Mouse (Mus musculus) thymus, adult 2 months (tissue): ENCODE data around the gene Grik1. TPM values are rescaled to one million over a fixed set of nuclear protein-coding genes. Genes with fewer than 3 reads are reported as not detected.

Experiments
- DNase-seq: peaks from one replicate; pipeline ENCODE4 v3.0.0; 2021
- H3K27ac ChIP-seq: fragments of 200-500 bp; 2 replicates; pipeline ENCODE4 v1.5.1; 2012; ENCODE audit warnings: low read length, control low read depth; ENCODE audit not compliant: control insufficient read depth, insufficient read depth
- H3K27me3 ChIP-seq: fragments of 200-500 bp; 2 replicates; pipeline ENCODE4 v1.6.1; 2012; ENCODE audit warnings: mild to moderate bottlenecking, low read length, moderate library complexity, mixed read lengths; ENCODE audit not compliant: control insufficient read depth, insufficient read depth
- H3K36me3 ChIP-seq: fragments of 200-500 bp; 2 replicates; pipeline ENCODE4 v1.6.1; 2012; ENCODE audit warnings: mild to moderate bottlenecking, low read length, moderate library complexity; ENCODE audit not compliant: control insufficient read depth, insufficient read depth
- H3K4me1 ChIP-seq: fragments of 200-500 bp; replicated peaks from 2 replicates; pipeline ENCODE4 v1.6.1; 2012; ENCODE audit warnings: low read length; ENCODE audit not compliant: control insufficient read depth, insufficient read depth
- H3K4me3 ChIP-seq: fragments of 200-500 bp; 2 replicates; pipeline ENCODE4 v1.5.1; 2012; ENCODE audit warnings: mild to moderate bottlenecking, low read length, control low read depth, moderate library complexity; ENCODE audit not compliant: control insufficient read depth, insufficient read depth
- CTCF ChIP-seq: fragments of 200-500 bp; IDR thresholded peaks from 2 replicates; pipeline ENCODE4 v1.5.1; 2012; ENCODE audit warnings: mild to moderate bottlenecking, control low read depth, low read length, moderate library complexity, borderline replicate concordance; ENCODE audit not compliant: control insufficient read depth, poor library complexity, insufficient read depth; ENCODE audit errors: extremely low read depth
- POLR2A ChIP-seq: fragments of 200-500 bp; IDR thresholded peaks from 2 replicates; pipeline ENCODE4 v1.6.1; 2012; ENCODE audit warnings: mild to moderate bottlenecking, low read length, control low read depth, moderate library complexity; ENCODE audit not compliant: control insufficient read depth, poor library complexity, insufficient read depth; ENCODE audit errors: extremely low read depth
- WGBS: fragments of 180-500 bp; shearing (Covaris S2); methylation state at CpG from one replicate; pipeline ENCODE4 v1.1.7; 2018; 5-methylcytosine and 5-hydroxymethylcytosine counted together
- polyA plus RNA-seq: library from polyadenylated mRNA; depleted of rRNA; stranded (reverse); fragments of >200 nt; gene quantifications from 2 replicates; pipeline ENCODE4 v1.2.3, GENCODE M21; 2012

Gene Grik1
- polyA plus RNA-seq, 1 experiment: 0.04 TPM

GRCm38 (mm10) chr16:87954715-87955441 is 335.2 kb downstream of the Grik1 start:
- no peak for DNase-seq
- WGBS: 92% methylated on average over 9 of the region's 9 CpGs
- H3K27ac ChIP-seq: no peak overlapping the region
- no peak for TF ChIP-seq POLR2A
- no peak for TF ChIP-seq CTCF
- H3K27me3 ChIP-seq: no peaks in the 10 kb centered on the region
- no peak overlapping the region for H3K4me3 ChIP-seq
- no peaks in the 10 kb centered on the region for H3K4me1 ChIP-seq
- no peaks in the 10 kb centered on the region for H3K36me3 ChIP-seq

GRCm38 (mm10) chr16:87953176-87953575 is 336.9 kb downstream of the Grik1 start:
- no peak for TF ChIP-seq CTCF
- TF ChIP-seq POLR2A: no peak
- Histone ChIP-seq H3K4me1 (no peaks in the 10 kb centered on the region), H3K27me3 (no peaks in the 10 kb centered on the region), H3K36me3 (no peaks in the 10 kb centered on the region), H3K4me3 (no peak overlapping the region), H3K27ac (no peak overlapping the region)
- DNase-seq: no peak
- WGBS: 92% methylated on average over 4 of the region's 4 CpGs

DNA sequence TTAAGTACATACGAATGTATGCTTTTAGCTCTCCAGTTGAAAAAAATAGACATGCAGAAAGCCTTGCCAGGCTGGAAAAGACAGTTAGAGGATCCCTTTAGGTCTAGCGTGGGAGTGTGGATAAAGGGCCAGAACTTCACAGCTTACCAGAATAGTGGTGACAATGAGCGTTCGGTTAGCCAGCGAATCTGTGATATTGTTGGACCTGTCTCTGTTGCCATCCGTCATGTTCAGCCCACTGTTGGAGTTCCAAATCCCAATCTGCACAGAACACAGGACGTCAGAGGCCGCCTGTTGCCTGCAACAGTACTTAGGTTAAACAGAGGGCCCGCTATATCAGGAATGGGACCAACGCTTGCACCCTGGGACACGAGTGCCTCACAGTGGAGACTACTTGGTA is 340.2 kb downstream of the Grik1 start:
- 91% methylated on average over 11 of the region's 11 CpGs for WGBS
- no peak overlapping the region for H3K4me3 ChIP-seq
- H3K27me3 ChIP-seq: no peaks in the 10 kb centered on the region
- H3K36me3 ChIP-seq: no peaks in the 10 kb centered on the region
- H3K4me1 ChIP-seq: no peaks in the 10 kb centered on the region
- no peak overlapping the region for H3K27ac ChIP-seq
- TF ChIP-seq POLR2A: no peak
- no peak for TF ChIP-seq CTCF
- no peak for DNase-seq

GRCm38 (mm10) chr16:87948122-87948521 is 341.9 kb downstream of the Grik1 start:
- WGBS: 78% methylated on average over 4 of the region's 4 CpGs
- no peak for TF ChIP-seq POLR2A
- TF ChIP-seq CTCF: no peak
- no peak for DNase-seq
- Histone ChIP-seq H3K4me3 (no peak overlapping the region), H3K27ac (no peak overlapping the region), H3K36me3 (no peaks in the 10 kb centered on the region), H3K27me3 (no peaks in the 10 kb centered on the region), H3K4me1 (no peaks in the 10 kb centered on the region)

DNA sequence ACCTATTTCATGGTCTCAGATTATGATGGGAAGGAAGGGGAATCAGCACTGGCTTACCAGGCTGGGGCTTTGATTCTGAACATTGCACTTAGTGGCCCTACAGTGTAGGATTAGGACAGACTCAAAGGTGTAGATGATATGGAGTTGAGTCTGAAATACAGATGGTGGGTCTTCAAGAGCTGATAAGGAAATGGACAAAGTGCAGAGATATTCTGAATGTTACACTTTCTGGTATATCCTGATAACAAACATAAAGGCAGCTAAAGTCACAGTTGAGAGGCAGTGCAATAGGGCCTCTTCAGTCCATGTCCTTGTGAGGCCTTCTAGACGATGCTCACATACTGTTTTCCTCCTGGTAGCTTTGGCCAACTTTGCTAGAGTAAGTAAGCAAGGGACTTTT is 345.7 kb downstream of the Grik1 start:
- Histone ChIP-seq H3K4me3 (no peak overlapping the region), H3K27me3 (no peaks in the 10 kb centered on the region), H3K4me1 (no peaks in the 10 kb centered on the region), H3K27ac (no peak overlapping the region), H3K36me3 (no peaks in the 10 kb centered on the region)
- DNase-seq: no peak
- TF ChIP-seq POLR2A: no peak
- TF ChIP-seq CTCF: no peak
- WGBS: 85% methylated on average over 1 of the region's 1 CpGs

GRCm38 (mm10) chr16:87942103-87942865 is 347.8 kb downstream of the Grik1 start:
- 94% methylated on average over 13 of the region's 13 CpGs for WGBS
- no peaks in the 10 kb centered on the region for H3K27me3 ChIP-seq
- no peak overlapping the region for H3K4me3 ChIP-seq
- TF ChIP-seq POLR2A (no peak), CTCF (no peak)
- H3K27ac ChIP-seq: no peak overlapping the region
- DNase-seq: no peak
- H3K4me1 ChIP-seq: no peaks in the 10 kb centered on the region
- H3K36me3 ChIP-seq: no peaks in the 10 kb centered on the region
